Mouse (Mus musculus) lung, postnatal 4 days (tissue): ENCODE data around the gene Plekho1.

Experiments
- DNase-seq, 2 experiments: peaks; one replicate each; pipeline ENCODE4 v3.0.0; 2021

Plekho1 gene

GRCm38 (mm10) chr3:96001560-96001959 lies 5.8 kb upstream of the Plekho1 start:
- no peak for DNase-seq

- DNase-seq, result no peak
These were observed 5.2 kb upstream of the Plekho1 start for GRCm38 (mm10) chr3:96000921-96001501.

- DNase-seq, result peak in 1 of 2 experiments; percentile 24
These were observed 4.4 kb upstream of the Plekho1 start for GRCm38 (mm10) chr3:96000080-96000632.

- DNase-seq, result no peak
These were observed 3.7 kb upstream of the Plekho1 start for GRCm38 (mm10) chr3:95999308-96000079.

- DNase-seq, result peak; percentile 25 to 28
These were observed 1.5 kb upstream of the Plekho1 start for GRCm38 (mm10) chr3:95997203-95997721.

GRCm38 (mm10) chr3:95996451-95997073 lies 761 bp upstream of the Plekho1 start:
- DNase-seq, result no peak

GRCm38 (mm10) chr3:95994975-95995801 lies 613 bp downstream of the Plekho1 start:
- peak; percentile 65 to 67 for DNase-seq

- DNase-seq, result peak; percentile 32 to 58
These were observed 1.4 kb downstream of the Plekho1 start for GRCm38 (mm10) chr3:95994381-95994846.

DNA sequence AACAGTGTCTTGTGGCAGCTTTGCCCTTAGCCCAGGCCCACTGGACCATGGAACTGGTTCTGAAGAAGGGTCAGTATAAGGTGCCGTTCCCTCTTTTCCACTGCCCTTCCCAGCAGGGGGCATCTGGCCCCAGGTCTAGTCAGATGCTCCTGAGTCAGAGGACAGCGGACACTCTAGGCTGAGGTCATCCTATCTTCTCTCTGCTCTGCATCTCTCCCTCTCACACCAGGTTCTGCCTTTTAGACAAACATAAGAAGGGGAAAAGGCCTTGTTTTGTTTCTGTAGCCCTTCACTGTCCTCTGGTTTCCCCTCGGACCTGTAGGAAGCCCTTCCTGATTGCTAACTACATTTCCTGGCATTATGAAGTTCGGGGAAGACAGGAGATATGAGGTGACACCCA lies 1.9 kb downstream of the Plekho1 start:
- DNase-seq, result peak; percentile 59 to 62

DNA sequence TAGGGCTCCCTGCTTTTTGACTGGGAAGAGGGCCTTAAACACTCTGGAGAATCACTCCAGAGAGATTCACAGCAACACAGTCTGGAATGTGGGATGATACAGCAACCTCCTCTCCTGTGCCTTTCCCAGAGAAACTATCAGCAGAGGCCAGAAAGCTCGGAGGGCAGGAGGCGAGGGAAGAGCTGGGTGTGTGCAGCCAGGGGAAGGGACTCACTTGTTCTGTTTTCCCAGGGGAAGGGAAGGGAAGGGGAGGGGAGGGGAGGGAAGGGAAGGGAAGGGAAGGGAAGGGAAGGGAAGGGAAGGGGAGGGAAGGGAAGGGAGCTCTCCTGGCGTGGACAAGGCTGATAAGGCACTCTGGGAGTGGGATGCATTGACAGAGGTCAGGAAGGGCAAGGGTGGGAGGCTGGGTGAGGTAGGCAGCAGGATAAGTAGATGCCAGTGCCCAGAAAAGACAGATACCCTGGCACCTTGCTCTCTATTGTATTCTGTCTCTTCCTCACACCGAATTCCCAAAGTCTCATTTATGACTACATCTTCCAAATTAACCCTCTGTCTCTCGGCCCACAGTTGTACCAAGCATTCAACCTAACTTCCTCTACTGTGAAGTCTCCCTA lies 2.7 kb downstream of the Plekho1 start:
- peak; percentile 30 to 49 for DNase-seq

DNA sequence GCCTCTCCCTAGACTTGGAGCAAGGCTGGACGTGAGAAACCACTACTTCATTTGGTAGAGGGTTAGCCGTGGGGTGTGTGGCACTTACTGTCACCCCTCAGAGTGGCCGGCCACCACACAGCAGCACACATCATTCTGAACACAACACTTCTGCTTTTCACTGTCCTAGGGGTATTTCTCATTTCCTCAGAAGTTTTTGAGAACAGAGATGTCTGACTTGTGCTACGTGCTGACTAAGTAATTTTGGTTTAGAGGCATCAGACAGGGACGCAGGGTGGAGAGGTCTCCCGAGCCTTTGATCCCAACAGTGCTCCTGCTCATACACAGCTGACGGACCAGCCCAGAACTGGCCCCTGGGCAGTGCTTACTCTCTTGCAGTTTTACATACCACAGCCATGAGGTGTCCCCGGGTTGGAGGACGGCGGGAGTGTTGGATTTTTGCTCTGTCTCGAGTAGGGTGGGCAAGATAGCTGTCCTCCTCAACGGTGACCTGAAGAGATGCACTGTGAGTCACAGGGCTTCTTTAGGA lies 5.3 kb downstream of the Plekho1 start:
- peak; percentile 26 to 42 for DNase-seq

DNA sequence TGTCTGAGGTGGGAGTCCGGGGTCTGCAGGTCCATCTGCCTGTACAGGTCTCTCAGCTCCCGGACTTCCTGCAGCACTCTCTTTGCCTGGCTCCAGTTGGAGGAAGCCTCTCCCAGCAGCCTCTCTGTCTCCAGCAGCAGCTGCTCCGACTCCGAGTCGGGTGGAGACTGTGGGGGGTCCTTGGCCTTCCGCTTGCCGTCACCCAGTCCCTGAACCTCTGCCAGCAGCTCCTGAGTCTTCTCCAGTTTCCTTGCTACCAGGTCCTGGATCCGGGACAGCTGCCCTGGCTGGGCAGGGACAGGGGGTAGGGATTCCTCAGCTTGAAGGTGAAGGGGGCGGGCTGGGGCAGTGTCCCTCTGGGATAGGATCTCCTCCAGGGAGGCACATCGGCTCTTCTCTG lies 6.8 kb downstream of the Plekho1 start:
- peak; percentile 82 to 92 for DNase-seq

GRCm38 (mm10) chr3:95988138-95988537 lies 7.7 kb downstream of the Plekho1 start:
- no peak for DNase-seq

DNA sequence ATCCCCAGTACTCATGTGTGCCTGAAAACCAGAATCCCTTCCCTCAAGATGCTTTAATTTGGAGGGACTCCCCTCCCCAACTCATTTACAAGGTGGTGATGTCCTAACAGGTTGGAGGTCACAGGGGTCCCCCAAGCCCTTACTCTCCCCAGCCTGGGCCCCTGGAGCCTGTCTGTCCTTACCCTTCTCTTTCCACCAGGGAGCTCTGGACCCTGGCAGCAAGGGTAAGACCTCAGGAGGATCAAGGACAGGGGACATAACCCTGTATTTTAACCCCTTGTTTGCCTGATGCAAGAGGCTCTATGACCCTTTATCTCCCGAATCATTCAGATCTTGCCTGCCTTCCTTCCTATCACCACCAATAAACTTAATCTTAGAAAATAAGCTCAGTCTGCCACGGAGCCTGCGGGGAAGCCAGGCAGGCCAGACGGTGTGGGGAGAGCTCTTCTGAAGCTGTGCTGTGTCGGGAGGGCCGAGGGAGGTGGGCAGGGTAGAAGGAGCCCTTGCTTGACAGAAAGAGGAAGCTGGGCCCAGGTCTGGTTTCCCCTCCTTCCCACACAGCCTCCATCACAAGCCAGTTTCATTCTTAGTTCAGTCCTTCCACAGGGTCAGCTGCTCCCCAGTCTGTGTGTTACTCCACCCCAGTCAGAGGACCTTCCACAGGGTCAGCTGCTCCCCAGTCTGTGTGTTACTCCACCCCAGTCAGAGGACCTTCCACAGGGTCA lies 8.3 kb downstream of the Plekho1 start:
- DNase-seq, result peak; percentile 45 to 60

- DNase-seq, result no peak
These were observed 8.8 kb downstream of the Plekho1 start for GRCm38 (mm10) chr3:95986984-95987383.

DNA sequence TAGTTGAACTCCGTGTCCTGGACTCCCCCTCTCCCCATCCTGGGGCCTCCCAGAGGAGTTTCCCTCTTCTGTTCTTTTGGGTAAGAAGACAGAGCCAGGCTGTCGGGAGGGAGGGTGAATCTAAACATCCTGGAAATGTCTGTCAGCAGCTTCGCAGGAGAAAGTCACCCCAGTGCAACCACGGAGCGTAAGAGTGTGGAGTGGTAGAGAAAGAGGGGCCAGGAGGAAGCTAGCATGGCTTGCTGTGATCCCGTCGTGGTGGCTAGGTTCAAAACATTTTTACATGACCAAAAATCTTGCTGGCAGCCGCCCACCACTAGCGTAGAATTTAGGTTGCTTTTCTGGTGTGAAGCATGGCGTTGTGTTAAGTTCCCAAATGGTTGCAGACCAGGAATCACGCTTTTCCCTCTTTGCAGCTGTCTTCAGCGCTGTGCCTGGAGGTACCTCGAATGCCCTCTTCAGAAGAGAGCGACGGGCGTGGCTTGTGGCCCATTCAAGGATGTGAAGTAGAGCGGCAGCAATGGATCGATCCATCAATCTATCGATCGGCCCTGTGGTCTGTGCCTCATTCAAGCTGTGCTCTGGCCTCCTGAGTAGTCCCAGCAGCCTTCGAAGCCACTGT lies 9.7 kb downstream of the Plekho1 start:
- DNase-seq, result peak; percentile 71

- DNase-seq, result peak; percentile 72 to 78
These were observed 10.4 kb downstream of the Plekho1 start for GRCm38 (mm10) chr3:95985209-95986000.

DNA sequence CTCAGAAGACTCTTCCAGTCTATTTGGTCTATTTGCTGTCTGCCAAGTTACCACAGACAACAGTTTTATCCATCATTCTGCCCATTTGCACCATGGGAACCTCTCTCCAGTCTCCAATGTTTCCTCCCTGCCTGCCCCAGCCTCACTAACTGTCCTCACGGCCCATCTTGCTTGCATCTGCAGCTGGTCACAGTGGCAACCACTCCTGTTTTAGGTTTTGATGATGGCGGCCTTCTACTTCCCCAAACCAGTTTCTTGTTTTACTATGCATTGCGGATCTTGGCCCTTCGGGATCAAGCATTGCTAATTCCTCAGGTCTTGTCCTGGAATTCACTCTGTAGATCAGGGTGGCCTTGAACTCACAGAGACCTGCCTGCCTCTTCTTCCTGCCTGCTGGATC lies 13.7 kb downstream of the Plekho1 start:
- DNase-seq, result no peak

DNA sequence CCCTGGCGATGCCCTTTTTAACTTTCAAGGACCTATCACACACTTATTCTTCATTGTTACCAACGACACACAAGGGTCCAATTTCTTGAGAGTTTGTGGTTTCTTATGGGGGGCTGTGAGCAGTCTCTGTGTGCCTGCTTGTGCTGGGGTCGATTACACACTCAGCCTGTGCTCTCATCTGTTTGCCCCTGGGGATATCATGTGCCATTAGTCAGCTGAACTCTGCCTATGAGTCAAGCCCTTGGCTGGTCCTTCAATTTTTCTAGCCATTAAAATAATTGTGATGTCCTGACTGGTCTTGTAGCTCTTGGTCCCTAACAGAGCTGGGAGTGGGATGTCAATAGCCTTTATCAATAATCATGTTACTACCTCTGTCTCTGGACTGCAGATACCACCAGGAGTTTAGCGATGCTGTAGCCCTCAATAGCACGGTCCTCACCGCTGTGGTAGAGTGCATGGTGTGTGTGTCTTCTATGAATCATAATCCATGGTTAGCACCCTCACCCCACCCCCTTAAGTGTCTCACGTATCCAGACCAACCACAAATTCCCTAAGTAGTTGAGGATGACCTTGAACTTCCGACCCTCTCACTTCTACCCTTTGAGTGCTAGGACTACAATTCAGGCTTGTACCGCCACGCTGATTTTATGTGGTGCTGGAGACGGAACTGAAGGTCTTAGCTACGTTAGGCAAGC lies 15.4 kb downstream of the Plekho1 start:
- no peak for DNase-seq
